Mouse (Mus musculus): ENCODE measurements at regions not wholly inside any gene's neighbourhood (a gene's known extent, or its start where the extent isn't known, plus 50 kb on each side); places are given as distances from the start of the nearest gene placed in this dataset.

- no peak for ATAC-seq
- DNase-seq (ENCODE audit: low spot score), result no peak
- Histone ChIP-seq H3K9ac (replicated peaks; ENCODE audit: low read length) (no peak overlapping the region), H3K27me3 (ENCODE audit: insufficient read depth, low read length) (no peaks in the 10 kb centered on the region), H3K9me3 (ENCODE audit: low read length) (no peaks in the 10 kb centered on the region), H3K27ac (no peak overlapping the region), H3K4me3 (ENCODE audit: low read length) (peak overlapping the region; percentile 11; the same call in 1 of the 2 replicates), H3K4me2 (ENCODE audit: low read depth, low read length) (peak overlapping the region; percentile 34; the same call in 1 of the 2 replicates), H3K36me3 (ENCODE audit: insufficient read depth, low read length) (no peaks in the 10 kb centered on the region), H3K4me1 (ENCODE audit: insufficient read depth, low read length) (0 out of 2 replicates have a peak, but pooled peaks cover 5% of the 10 kb centered on the region)
- 23% methylated on average over 13 of the region's 13 CpGs for WGBS
- no peak for TF ChIP-seq CTCF (IDR thresholded peaks at IDR 0.05; ENCODE audit: low read depth)
Observed at GRCm38 (mm10) chr6:52105031-52105593, 53.0 kb downstream of the Hoxa1 start.

- Histone ChIP-seq H3K36me3 (ENCODE audit: insufficient read depth, low read length) (no peaks in the 10 kb centered on the region), H3K27ac (no peak overlapping the region), H3K4me1 (ENCODE audit: insufficient read depth, low read length) (0 out of 2 replicates have a peak, but pooled peaks cover 5% of the 10 kb centered on the region), H3K9ac (replicated peaks; ENCODE audit: low read length) (no peak overlapping the region), H3K4me2 (ENCODE audit: low read depth, low read length) (no peak overlapping the region), H3K27me3 (ENCODE audit: insufficient read depth, low read length) (no peaks in the 10 kb centered on the region), H3K4me3 (ENCODE audit: low read length) (no peak overlapping the region), H3K9me3 (ENCODE audit: low read length) (no peaks in the 10 kb centered on the region)
- DNase-seq (ENCODE audit: low spot score) (no peak), ATAC-seq (no peak)
- 98% methylated on average over 11 of the region's 11 CpGs for WGBS
- no peak for TF ChIP-seq CTCF (IDR thresholded peaks at IDR 0.05; ENCODE audit: low read depth)
Observed at GRCm38 (mm10) chr6:52104141-52104540, 54.0 kb downstream of the Hoxa1 start.

GRCm38 (mm10) chr6:52103661-52104060 is 54.5 kb downstream of the Hoxa1 start:
- 90% methylated on average over 7 of the region's 7 CpGs for WGBS
- H3K9me3 ChIP-seq (ENCODE audit: low read length), result no peaks in the 10 kb centered on the region

GRCm38 (mm10) chr6:52102699-52103098 is 55.4 kb downstream of the Hoxa1 start:
- H3K36me3 ChIP-seq (ENCODE audit: insufficient read depth, low read length), result no peaks in the 10 kb centered on the region
- no peak overlapping the region for H3K4me3 ChIP-seq (ENCODE audit: low read length)
- no peak overlapping the region for H3K9ac ChIP-seq (replicated peaks; ENCODE audit: low read length)
- H3K4me2 ChIP-seq (ENCODE audit: low read depth, low read length), result no peak overlapping the region
- TF ChIP-seq CTCF (IDR thresholded peaks at IDR 0.05; ENCODE audit: low read depth), result no peak
- ATAC-seq (no peak), DNase-seq (ENCODE audit: low spot score) (no peak)
- 36% methylated on average over 8 of the region's 8 CpGs for WGBS
- H3K4me1 ChIP-seq (ENCODE audit: insufficient read depth, low read length), result 0 out of 2 replicates have a peak, but pooled peaks cover 5% of the 10 kb centered on the region
- no peak overlapping the region for H3K27ac ChIP-seq
- no peaks in the 10 kb centered on the region for H3K27me3 ChIP-seq (ENCODE audit: insufficient read depth, low read length)
- H3K9me3 ChIP-seq (ENCODE audit: low read length), result no peaks in the 10 kb centered on the region

More at GRCm38 (mm10) chr6:52103661-52104060, 54.5 kb downstream of the Hoxa1 start:
- H3K4me1 ChIP-seq (ENCODE audit: insufficient read depth, low read length), result 0 out of 2 replicates have a peak, but pooled peaks cover 5% of the 10 kb centered on the region
- H3K4me3 ChIP-seq (ENCODE audit: low read length), result no peak overlapping the region
- H3K27ac ChIP-seq, result no peak overlapping the region
- H3K27me3 ChIP-seq (ENCODE audit: insufficient read depth, low read length), result no peaks in the 10 kb centered on the region
- H3K4me2 ChIP-seq (ENCODE audit: low read depth, low read length), result no peak overlapping the region
- no peak overlapping the region for H3K9ac ChIP-seq (replicated peaks; ENCODE audit: low read length)
- H3K36me3 ChIP-seq (ENCODE audit: insufficient read depth, low read length), result no peaks in the 10 kb centered on the region
- DNase-seq (ENCODE audit: low spot score) (no peak), ATAC-seq (no peak)
- TF ChIP-seq CTCF (IDR thresholded peaks at IDR 0.05; ENCODE audit: low read depth), result no peak

- H3K4me3 ChIP-seq (ENCODE audit: low read length), result no peak overlapping the region
- no peaks in the 10 kb centered on the region for H3K27me3 ChIP-seq (ENCODE audit: insufficient read depth, low read length)
- no peaks in the 10 kb centered on the region for H3K9me3 ChIP-seq (ENCODE audit: low read length)
- WGBS, result 29% methylated on average over 8 of the region's 8 CpGs
- H3K4me1 ChIP-seq (ENCODE audit: insufficient read depth, low read length), result 0 out of 2 replicates have a peak, but pooled peaks cover 5% of the 10 kb centered on the region
- DNase-seq (ENCODE audit: low spot score) (no peak), ATAC-seq (no peak)
- H3K36me3 ChIP-seq (ENCODE audit: insufficient read depth, low read length), result no peaks in the 10 kb centered on the region
- no peak overlapping the region for H3K4me2 ChIP-seq (ENCODE audit: low read depth, low read length)
- no peak overlapping the region for H3K27ac ChIP-seq
- no peak overlapping the region for H3K9ac ChIP-seq (replicated peaks; ENCODE audit: low read length)
- no peak for TF ChIP-seq CTCF (IDR thresholded peaks at IDR 0.05; ENCODE audit: low read depth)
Observed at GRCm38 (mm10) chr6:52102179-52102578, 55.9 kb downstream of the Hoxa1 start.

GRCm38 (mm10) chr6:52101209-52101608 is 56.9 kb downstream of the Hoxa1 start:
- Histone ChIP-seq H3K9me3 (ENCODE audit: low read length) (no peaks in the 10 kb centered on the region), H3K4me3 (ENCODE audit: low read length) (no peak overlapping the region), H3K9ac (replicated peaks; ENCODE audit: low read length) (no peak overlapping the region), H3K27me3 (ENCODE audit: insufficient read depth, low read length) (no peaks in the 10 kb centered on the region), H3K4me2 (ENCODE audit: low read depth, low read length) (no peak overlapping the region), H3K36me3 (ENCODE audit: insufficient read depth, low read length) (no peaks in the 10 kb centered on the region), H3K27ac (no peak overlapping the region), H3K4me1 (ENCODE audit: insufficient read depth, low read length) (0 out of 2 replicates have a peak, but pooled peaks cover 5% of the 10 kb centered on the region)
- ATAC-seq (no peak), DNase-seq (ENCODE audit: low spot score) (no peak)
- WGBS, result 78% methylated on average over 6 of the region's 6 CpGs
- TF ChIP-seq CTCF (IDR thresholded peaks at IDR 0.05; ENCODE audit: low read depth), result no peak

- WGBS, result 88% methylated on average over 7 of the region's 7 CpGs
Observed at GRCm38 (mm10) chr6:52098851-52099250, 59.3 kb downstream of the Hoxa1 start.

More at GRCm38 (mm10) chr6:52098851-52099250, 59.3 kb downstream of the Hoxa1 start:
- no peaks in the 10 kb centered on the region for H3K27me3 ChIP-seq (ENCODE audit: insufficient read depth, low read length)
- DNase-seq (ENCODE audit: low spot score) (no peak), ATAC-seq (no peak)
- H3K4me2 ChIP-seq (ENCODE audit: low read depth, low read length), result no peak overlapping the region
- no peaks in the 10 kb centered on the region for H3K9me3 ChIP-seq (ENCODE audit: low read length)
- no peak overlapping the region for H3K9ac ChIP-seq (replicated peaks; ENCODE audit: low read length)
- no peak overlapping the region for H3K4me3 ChIP-seq (ENCODE audit: low read length)
- no peak overlapping the region for H3K27ac ChIP-seq
- no peaks in the 10 kb centered on the region for H3K36me3 ChIP-seq (ENCODE audit: insufficient read depth, low read length)
- H3K4me1 ChIP-seq (ENCODE audit: insufficient read depth, low read length), result no peaks in the 10 kb centered on the region
- TF ChIP-seq CTCF (IDR thresholded peaks at IDR 0.05; ENCODE audit: low read depth), result no peak
